Mouse (Mus musculus): Measurements from ENCODE around the gene Ptprs.

Ptprs gene

GRCm38 (mm10) chr17:56379281-56379834, 96.9 kb downstream of the Ptprs start:
- no peak for DNase-seq (ENCODE audit: low read depth)

GRCm38 (mm10) chr17:56374851-56375250, 101.4 kb downstream of the Ptprs start:
- DNase-seq (ENCODE audit: low read depth), result no peak

GRCm38 (mm10) chr17:56373136-56374034, 102.9 kb downstream of the Ptprs start:
- no peak for DNase-seq (ENCODE audit: low read depth)

- no peak for DNase-seq (ENCODE audit: low read depth)
Observed at GRCm38 (mm10) chr17:56372109-56372508, 104.2 kb downstream of the Ptprs start.

GRCm38 (mm10) chr17:56371029-56371660, 105.1 kb downstream of the Ptprs start:
- DNase-seq (ENCODE audit: low read depth), result no peak

- no peak for DNase-seq (ENCODE audit: low read depth)
Observed at GRCm38 (mm10) chr17:56370090-56370489, 106.2 kb downstream of the Ptprs start.

GRCm38 (mm10) chr17:56368291-56368790, 107.9 kb downstream of the Ptprs start:
- no peak for DNase-seq (ENCODE audit: low read depth)

GRCm38 (mm10) chr17:56365791-56366673, 110.3 kb downstream of the Ptprs start:
- no peak for DNase-seq (ENCODE audit: low read depth)
